In the genomic region with DNA sequence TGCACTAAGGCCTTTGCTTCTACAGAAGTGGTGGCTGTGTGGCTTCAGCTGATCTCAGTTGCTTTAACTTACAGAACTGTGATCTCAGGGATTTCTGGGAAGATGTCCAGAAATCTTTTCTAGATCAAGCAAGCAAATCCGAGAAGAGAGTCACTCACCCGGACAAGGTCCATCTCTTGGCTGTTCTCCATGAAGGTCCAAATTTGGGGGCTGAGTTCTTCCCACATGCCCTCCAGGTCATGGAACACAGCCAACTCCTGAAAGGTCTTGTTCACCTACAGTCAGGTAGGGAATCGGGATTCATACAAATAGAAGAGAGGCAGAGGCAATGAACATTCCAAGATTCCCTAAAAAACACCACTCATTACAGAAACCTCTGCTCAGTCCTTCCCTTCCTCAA, we compare ENCODE assay signal across 20 mouse cellular contexts.
A peak's percentile ranks its signal among the peaks of the same experiment; 100 is the strongest.
DNase-seq lines count a peak whose midpoint lies in the region; ATAC-seq and TF ChIP-seq lines count a peak whose summit lies in the region.
"Had no signal": no experiment of that assay in that cellular context is flagged by ENCODE, and none has a peak within 500 bp of the region (broad histone marks: within the 10 kb centered on the region; RNA-seq: fewer than 3 reads in every experiment).

No protein-coding gene starts in this region.

- H3K36me3 ChIP-seq in kidney, adult 2 months (ENCODE audit: control insufficient read depth, insufficient read depth, low read length) = peaks cover 2% of the 10 kb centered on the region; the same call in 1 of the 2 replicates
- H3K36me3 ChIP-seq in kidney, embryonic 14.5 days (ENCODE audit: control insufficient read depth, insufficient read depth, low read length) = no peaks in the 10 kb centered on the region
- H3K36me3 ChIP-seq in forebrain, postnatal 0 days (ENCODE audit: insufficient read depth) = 0 out of 2 replicates have a peak, but pooled peaks cover 3% of the 10 kb centered on the region
- H3K36me3 ChIP-seq: forebrain, embryonic 10.5 days had no signal

- H3K27ac ChIP-seq in kidney, adult 2 months (ENCODE audit: insufficient read depth, low read depth, low read length) = no peak overlapping the region
- no peak overlapping the region for H3K27ac ChIP-seq in kidney, embryonic 14.5 days (ENCODE audit: low read depth, low read length)
- H3K27ac ChIP-seq in forebrain, postnatal 0 days (ENCODE audit: low read depth, low read length) = no peak overlapping the region
- H3K27ac ChIP-seq: embryonic facial prominence, embryonic 15.5 days; forebrain, embryonic 10.5 days; hindbrain, embryonic 10.5 days; hindbrain, embryonic 14.5 days had no signal

- H3K27me3 ChIP-seq in kidney, adult 2 months (replicated peaks; ENCODE audit: control insufficient read depth, insufficient read depth, low read length) = no peaks in the 10 kb centered on the region
- H3K27me3 ChIP-seq in kidney, embryonic 14.5 days (ENCODE audit: control insufficient read depth, insufficient read depth, low read length) = no peaks in the 10 kb centered on the region
- no peaks in the 10 kb centered on the region for H3K27me3 ChIP-seq in forebrain, postnatal 0 days (ENCODE audit: insufficient read depth, low read length)
- H3K27me3 ChIP-seq: CH12.LX; embryonic facial prominence, embryonic 15.5 days; heart, embryonic 12.5 days had no signal

- no peak for TF ChIP-seq POLR2A in kidney, adult 2 months (IDR thresholded peaks at IDR 0.05; ENCODE audit: low read depth, low read length)

- DNase-seq in adrenal gland, postnatal 14 days = peak; percentile 37
- no peak for DNase-seq in adrenal gland, postnatal 36 days
- DNase-seq in kidney, adult 2 months = peak; percentile 91
- peak; percentile 5 for DNase-seq in Muller cell, postnatal 12 days (ENCODE audit: inconsistent ontology term)
- DNase-seq in kidney, postnatal 10 days = peak; percentile 50
- no peak for DNase-seq in right cerebral cortex, postnatal 25 days
- no peak for DNase-seq in forebrain, postnatal 0 days
- DNase-seq: adrenal gland, postnatal 25 days; cerebellum, adult 11 months; cerebellum, adult 8-10 months; gastrocnemius, postnatal 10 days had no signal

- H3K9me3 ChIP-seq in kidney, embryonic 14.5 days (ENCODE audit: control insufficient read depth, low read length) = no peaks in the 10 kb centered on the region
- H3K9me3 ChIP-seq in forebrain, postnatal 0 days (ENCODE audit: low read length) = no peaks in the 10 kb centered on the region
- H3K9me3 ChIP-seq: embryonic facial prominence, embryonic 15.5 days; forebrain, embryonic 10.5 days; heart, embryonic 12.5 days; hindbrain, embryonic 10.5 days had no signal

- ATAC-seq in kidney, embryonic 14.5 days (ENCODE audit: low FRiP score, low TSS enrichment) = no peak
- ATAC-seq in forebrain, postnatal 0 days = no peak
- ATAC-seq: forebrain, embryonic 14.5 days had no signal

- peaks cover 10% of the 10 kb centered on the region; the same call in 1 of the 2 replicates for H3K4me1 ChIP-seq in kidney, adult 2 months (ENCODE audit: control insufficient read depth, insufficient read depth, low read length)
- H3K4me1 ChIP-seq in kidney, embryonic 14.5 days (ENCODE audit: control insufficient read depth, insufficient read depth, low read length) = no peaks in the 10 kb centered on the region
- H3K4me1 ChIP-seq in forebrain, postnatal 0 days (ENCODE audit: insufficient read depth) = no peaks in the 10 kb centered on the region
- H3K4me1 ChIP-seq: embryonic facial prominence, embryonic 15.5 days; forebrain, embryonic 10.5 days; heart, embryonic 12.5 days; hindbrain, embryonic 10.5 days had no signal

- no peak for TF ChIP-seq CTCF in kidney, adult 2 months (conservative IDR thresholded peaks at IDR 0.05; ENCODE audit: insufficient read depth, insufficient read length, low read depth, low read length)
- no peak for TF ChIP-seq CTCF in forebrain, postnatal 0 days (IDR thresholded peaks at IDR 0.05; ENCODE audit: low read depth)

- 37% methylated on average over 3 of the region's 3 CpGs for WGBS in kidney, adult 2 months
- WGBS in kidney, embryonic 14.5 days = 80% methylated on average over 3 of the region's 3 CpGs
- 61% methylated on average over 3 of the region's 3 CpGs for WGBS in forebrain, postnatal 0 days

- H3K4me2 ChIP-seq in kidney, embryonic 14.5 days (replicated peaks; ENCODE audit: low read depth, low read length) = no peak overlapping the region
- no peak overlapping the region for H3K4me2 ChIP-seq in forebrain, postnatal 0 days (ENCODE audit: low read depth)
- H3K4me2 ChIP-seq: embryonic facial prominence, embryonic 15.5 days; heart, embryonic 12.5 days; hindbrain, embryonic 14.5 days had no signal

- H3K4me3 ChIP-seq in kidney, adult 2 months (ENCODE audit: insufficient read depth, low read depth, low read length) = no peak overlapping the region
- no peak overlapping the region for H3K4me3 ChIP-seq in kidney, embryonic 14.5 days (ENCODE audit: low read length)
- H3K4me3 ChIP-seq in forebrain, postnatal 0 days (ENCODE audit: low read depth, low read length) = no peak overlapping the region
- H3K4me3 ChIP-seq: embryonic facial prominence, embryonic 15.5 days; erythroblast, embryonic 14.5 days; forebrain, embryonic 10.5 days; heart, embryonic 12.5 days; hindbrain, embryonic 10.5 days had no signal

- no peak overlapping the region for H3K9ac ChIP-seq in kidney, embryonic 14.5 days (ENCODE audit: low read depth, low read length)
- no peak overlapping the region for H3K9ac ChIP-seq in forebrain, postnatal 0 days
- H3K9ac ChIP-seq: embryonic facial prominence, embryonic 15.5 days; heart, embryonic 12.5 days; hindbrain, embryonic 14.5 days had no signal

Comparison
In these comparisons a context has a peak if more than half of its experiments do, and no peak if none do; other contexts are left out.
1. DNase-seq: peak in adrenal gland, postnatal 14 days (single experiment), kidney, adult 2 months (single experiment), Muller cell, postnatal 12 days (single experiment) and kidney, postnatal 10 days (single experiment); none in adrenal gland, postnatal 36 days (0 of 2), right cerebral cortex, postnatal 25 days (single experiment) and forebrain, postnatal 0 days (single experiment).